ENCODE assay signal across 8 mouse cellular contexts in the genomic region with DNA sequence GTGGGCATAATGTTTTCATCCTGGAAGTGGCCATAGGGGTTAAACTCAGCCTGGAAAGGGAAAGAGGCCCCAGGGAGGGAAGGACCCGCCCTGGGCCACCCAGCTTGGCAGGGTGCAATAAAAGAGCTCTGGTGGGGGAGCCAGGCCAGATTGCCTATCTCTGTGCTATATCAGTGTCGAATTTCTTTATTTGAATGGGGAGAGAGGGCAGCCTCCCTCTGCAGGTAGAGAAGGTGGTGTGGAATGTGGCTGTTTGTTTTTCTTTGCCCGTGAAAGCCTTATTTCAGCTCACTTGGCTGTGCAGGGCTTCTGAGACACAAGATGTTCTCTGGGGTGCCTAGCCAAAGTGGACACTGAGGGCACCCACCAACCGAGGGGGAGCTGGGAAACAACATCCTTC. TPM values are rescaled to one million over a fixed set of nuclear protein-coding genes. Genes with fewer than 3 reads are reported as not detected.
A peak's percentile ranks its signal among the peaks of the same experiment; 100 is the strongest.
DNase-seq lines count a peak whose midpoint lies in the region; ATAC-seq and TF ChIP-seq lines count a peak whose summit lies in the region.

No protein-coding gene starts in this region.

- H3K27me3 ChIP-seq in thymus, adult 2 months (ENCODE audit: control insufficient read depth, insufficient read depth, low read length), result no peaks in the 10 kb centered on the region
- H3K27me3 ChIP-seq in forebrain, embryonic 16.5 days (replicated peaks; ENCODE audit: control insufficient read depth, insufficient read depth, low read length), result no peaks in the 10 kb centered on the region
- H3K27me3 ChIP-seq in limb, embryonic 13.5 days, result no peaks in the 10 kb centered on the region

- TF ChIP-seq POLR2A in thymus, adult 2 months (IDR thresholded peaks at IDR 0.05; ENCODE audit: control insufficient read depth, extremely low read depth, insufficient read depth, low read length, poor library complexity), result no peak
- TF ChIP-seq POLR2A in olfactory bulb, adult 2 months (IDR thresholded peaks at IDR 0.05; ENCODE audit: insufficient read depth, low read depth, low read length), result no peak

- WGBS in thymus, adult 2 months, result 11% methylated on average over 4 of the region's 4 CpGs
- 4% methylated on average over 4 of the region's 4 CpGs for WGBS in forebrain, embryonic 16.5 days
- 3% methylated on average over 4 of the region's 4 CpGs for WGBS in limb, embryonic 13.5 days
- WGBS in olfactory bulb, adult 2 months, result 31% methylated on average over 4 of the region's 4 CpGs

- H3K36me3 ChIP-seq in thymus, adult 2 months (ENCODE audit: control insufficient read depth, insufficient read depth, low read length), result no peaks in the 10 kb centered on the region
- H3K36me3 ChIP-seq in forebrain, embryonic 16.5 days (ENCODE audit: control insufficient read depth, insufficient read depth), result no peaks in the 10 kb centered on the region
- 0 out of 2 replicates have a peak, but pooled peaks cover 4% of the 10 kb centered on the region for H3K36me3 ChIP-seq in limb, embryonic 13.5 days

- ATAC-seq in forebrain, embryonic 16.5 days, result no peak
- ATAC-seq in limb, embryonic 13.5 days (ENCODE audit: low FRiP score, low read depth), result no peak

- H3K4me3 ChIP-seq in thymus, adult 2 months (ENCODE audit: control insufficient read depth, insufficient read depth, low read length), result no peak overlapping the region
- H3K4me3 ChIP-seq in forebrain, embryonic 16.5 days (replicated peaks; ENCODE audit: low read length), result no peak overlapping the region
- peak overlapping the region; percentile 52 for H3K4me3 ChIP-seq in limb, embryonic 13.5 days
- no peak overlapping the region for H3K4me3 ChIP-seq in olfactory bulb, adult 2 months (ENCODE audit: insufficient read depth, low read depth, low read length)

- H3K4me1 ChIP-seq in thymus, adult 2 months (replicated peaks; ENCODE audit: control insufficient read depth, insufficient read depth, low read length), result peaks cover 54% of the 10 kb centered on the region
- peaks cover 43% of the 10 kb centered on the region for H3K4me1 ChIP-seq in forebrain, embryonic 16.5 days (replicated peaks; ENCODE audit: control insufficient read depth, insufficient read depth, low read length)
- peaks cover 71% of the 10 kb centered on the region for H3K4me1 ChIP-seq in limb, embryonic 13.5 days
- H3K4me1 ChIP-seq in olfactory bulb, adult 2 months (ENCODE audit: control insufficient read depth, insufficient read depth, low read length), result peaks cover 37% of the 10 kb centered on the region

- H3K4me2 ChIP-seq in forebrain, embryonic 16.5 days (ENCODE audit: low read length), result peak overlapping the region; percentile 58; the same call in 1 of the 2 replicates
- peak overlapping the region; percentile 90 for H3K4me2 ChIP-seq in limb, embryonic 13.5 days (replicated peaks)

- H3K27ac ChIP-seq in thymus, adult 2 months (ENCODE audit: control insufficient read depth, insufficient read depth, low read length), result peak overlapping the region; percentile 97
- peak overlapping the region; percentile 57 for H3K27ac ChIP-seq in forebrain, embryonic 16.5 days (ENCODE audit: low read length)
- peak overlapping the region; percentile 96 for H3K27ac ChIP-seq in limb, embryonic 13.5 days
- H3K27ac ChIP-seq in olfactory bulb, adult 2 months (ENCODE audit: insufficient read depth, low read depth, low read length), result peak overlapping the region; percentile 87

- H3K9ac ChIP-seq in forebrain, embryonic 16.5 days (replicated peaks; ENCODE audit: low read depth, low read length), result no peak overlapping the region; the same call in 1 of the 2 replicates
- H3K9ac ChIP-seq in limb, embryonic 13.5 days, result peak overlapping the region; percentile 68

- no peak for TF ChIP-seq CTCF in thymus, adult 2 months (IDR thresholded peaks at IDR 0.05; ENCODE audit: borderline replicate concordance, control insufficient read depth, extremely low read depth, insufficient read depth, low read length, poor library complexity)
- no peak for TF ChIP-seq CTCF in olfactory bulb, adult 2 months (IDR thresholded peaks at IDR 0.05; ENCODE audit: insufficient read depth, low read depth, low read length)

- H3K9me3 ChIP-seq in forebrain, embryonic 16.5 days (ENCODE audit: control insufficient read depth, low read length), result no peaks in the 10 kb centered on the region
- H3K9me3 ChIP-seq in limb, embryonic 13.5 days, result no peaks in the 10 kb centered on the region

- no peak for DNase-seq in thymus, adult 2 months
- no peak for DNase-seq in thymus, postnatal 14 days
- DNase-seq in Muller cell, postnatal 12 days (ENCODE audit: inconsistent ontology term), result no peak
- DNase-seq in right cerebral cortex, postnatal 10 days (ENCODE audit: low spot score in 2 of 2), result no peak
- DNase-seq in right cerebral cortex, postnatal 4 days, result no peak

RNA-seq across cellular contexts. Expression of gene Rai1, which starts 8.8 kb away (rescaled TPM):
- 205 and 240 TPM in 2 replicates for polyA plus RNA-seq in thymus, adult 2 months (2012; rRNA removed)
- 30.2 and 30.3 TPM in 2 replicates for polyA plus RNA-seq in forebrain, embryonic 16.5 days (2015; fragmentation: Nextera tagmentation; extraction: Ambion mirVana)
- polyA plus RNA-seq in limb, embryonic 13.5 days (2015; fragmentation: Nextera tagmentation; extraction: Ambion mirVana), result 27.3 and 29.6 TPM in 2 replicates
- polyA plus RNA-seq in olfactory bulb, adult 2 months (2012; ENCODE audit: insufficient read depth, insufficient read length, low replicate concordance, missing spikeins), result 123 TPM in 1 of 2 replicates, not detected in the other
